Comparison of ENCODE assay signal across 12 mouse cellular contexts in the genomic region with DNA sequence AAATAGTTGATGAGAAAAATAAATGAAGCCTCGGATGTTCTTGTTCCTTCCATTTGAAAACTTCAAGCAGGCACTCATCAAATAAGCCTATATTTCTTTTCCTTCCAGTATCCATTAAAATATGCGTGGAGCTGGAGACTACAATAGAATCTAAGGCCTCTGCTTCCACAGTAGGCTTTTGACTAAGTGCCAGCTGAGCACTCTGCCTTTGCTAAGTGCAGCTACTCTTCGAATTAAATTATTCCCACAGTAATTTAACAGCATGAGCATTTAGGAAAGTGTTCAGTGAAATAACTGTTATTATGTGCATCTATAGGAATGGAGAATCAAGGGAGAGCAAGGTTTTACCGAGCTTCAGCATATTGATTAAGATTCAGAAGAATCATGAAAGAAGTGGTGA.
DNase-seq lines count a peak whose midpoint lies in the region; ATAC-seq and TF ChIP-seq lines count a peak whose summit lies in the region.
"Had no signal": no experiment of that assay in that cellular context is flagged by ENCODE, and none has a peak within 500 bp of the region (broad histone marks: within the 10 kb centered on the region; RNA-seq: fewer than 3 reads in every experiment).

No protein-coding gene starts in this region.

- H3K4me2 ChIP-seq in forebrain, embryonic 11.5 days (ENCODE audit: low read depth, low read length, severe bottlenecking) = no peak overlapping the region
- no peak overlapping the region for H3K4me2 ChIP-seq in midbrain, embryonic 11.5 days
- H3K4me2 ChIP-seq: limb, embryonic 15.5 days had no signal

- H3K9me3 ChIP-seq in forebrain, embryonic 11.5 days (ENCODE audit: control insufficient read depth, low read length) = no peaks in the 10 kb centered on the region
- no peaks in the 10 kb centered on the region for H3K9me3 ChIP-seq in forebrain, embryonic 10.5 days
- H3K9me3 ChIP-seq in midbrain, embryonic 11.5 days (ENCODE audit: control insufficient read depth, low read length) = no peaks in the 10 kb centered on the region
- no peaks in the 10 kb centered on the region for H3K9me3 ChIP-seq in midbrain, embryonic 10.5 days (replicated peaks)
- H3K9me3 ChIP-seq: limb, embryonic 15.5 days had no signal

- H3K36me3 ChIP-seq in forebrain, embryonic 11.5 days (ENCODE audit: control insufficient read depth, insufficient read depth, low read length) = no peaks in the 10 kb centered on the region
- H3K36me3 ChIP-seq in forebrain, embryonic 10.5 days (replicated peaks) = no peaks in the 10 kb centered on the region
- no peaks in the 10 kb centered on the region for H3K36me3 ChIP-seq in midbrain, embryonic 11.5 days (ENCODE audit: control insufficient read depth, insufficient read depth, low read length)
- no peaks in the 10 kb centered on the region for H3K36me3 ChIP-seq in midbrain, embryonic 10.5 days
- H3K36me3 ChIP-seq: G1E; limb, embryonic 15.5 days had no signal

- WGBS in forebrain, embryonic 11.5 days = 38% methylated on average over 4 of the region's 4 CpGs
- 64% methylated on average over 4 of the region's 4 CpGs for WGBS in forebrain, embryonic 10.5 days
- WGBS in midbrain, embryonic 11.5 days = 45% methylated on average over 4 of the region's 4 CpGs
- WGBS in midbrain, embryonic 10.5 days = 62% methylated on average over 4 of the region's 4 CpGs

- no peak for TF ChIP-seq CTCF in layer of hippocampus, adult 2 months (conservative IDR thresholded peaks at IDR 0.05)

- no peak overlapping the region for H3K4me3 ChIP-seq in forebrain, embryonic 11.5 days (ENCODE audit: low read depth, low read length)
- no peak overlapping the region for H3K4me3 ChIP-seq in forebrain, embryonic 10.5 days
- no peak overlapping the region for H3K4me3 ChIP-seq in midbrain, embryonic 11.5 days (ENCODE audit: low read depth, low read length)
- H3K4me3 ChIP-seq in midbrain, embryonic 10.5 days = no peak overlapping the region
- no peak overlapping the region for H3K4me3 ChIP-seq in layer of hippocampus, adult 2 months
- H3K4me3 ChIP-seq: limb, embryonic 15.5 days had no signal

- H3K9ac ChIP-seq in forebrain, embryonic 11.5 days (ENCODE audit: low read length) = no peak overlapping the region
- H3K9ac ChIP-seq in midbrain, embryonic 11.5 days (ENCODE audit: low read length) = no peak overlapping the region
- H3K9ac ChIP-seq: limb, embryonic 15.5 days had no signal

- no peak overlapping the region for H3K27ac ChIP-seq in forebrain, embryonic 11.5 days (ENCODE audit: low read depth, low read length)
- no peak overlapping the region for H3K27ac ChIP-seq in forebrain, embryonic 10.5 days
- no peak overlapping the region for H3K27ac ChIP-seq in midbrain, embryonic 11.5 days (ENCODE audit: low read depth, low read length)
- H3K27ac ChIP-seq in midbrain, embryonic 10.5 days (replicated peaks) = no peak overlapping the region
- H3K27ac ChIP-seq in layer of hippocampus, adult 2 months = peak overlapping the region; percentile 72
- H3K27ac ChIP-seq: limb, embryonic 15.5 days had no signal

- peak; percentile 56; the same call in 1 of the 2 replicates for ATAC-seq in forebrain, embryonic 11.5 days (replicated peaks; ENCODE audit: low FRiP score)
- ATAC-seq in midbrain, embryonic 11.5 days (ENCODE audit: low FRiP score) = peak; percentile 67; the same call in 1 of the 2 replicates
- no peak for ATAC-seq in activated CD4-positive, CD25-positive, alpha-beta regulatory T cell, adult 4 months
- ATAC-seq: lung, postnatal 0 days had no signal

- no peaks in the 10 kb centered on the region for H3K27me3 ChIP-seq in forebrain, embryonic 11.5 days (ENCODE audit: control insufficient read depth, insufficient read depth, low read length)
- no peaks in the 10 kb centered on the region for H3K27me3 ChIP-seq in forebrain, embryonic 10.5 days (ENCODE audit: poor library complexity, severe bottlenecking)
- no peaks in the 10 kb centered on the region for H3K27me3 ChIP-seq in midbrain, embryonic 11.5 days (ENCODE audit: control insufficient read depth, insufficient read depth, low read length)
- H3K27me3 ChIP-seq in midbrain, embryonic 10.5 days (ENCODE audit: low read depth, poor library complexity, severe bottlenecking) = no peaks in the 10 kb centered on the region
- H3K27me3 ChIP-seq: limb, embryonic 15.5 days had no signal

- no peak for DNase-seq in forebrain, embryonic 11.5 days (ENCODE audit: low spot score)
- no peak for DNase-seq in forebrain, embryonic 10.5 days (ENCODE audit: extremely low spot score, low spot score)
- no peak for DNase-seq in midbrain, embryonic 11.5 days (ENCODE audit: low spot score, missing footprints)
- DNase-seq in midbrain, embryonic 10.5 days (ENCODE audit: low spot score) = no peak
- peak; percentile 10 to 17 for DNase-seq in layer of hippocampus, adult 2 months (ENCODE audit: low spot score in 2 of 2)
- DNase-seq in right cerebral cortex, postnatal 10 days (ENCODE audit: low spot score in 2 of 2) = peak; percentile 30 to 37
- no peak for DNase-seq in adrenal gland, postnatal 25 days
- DNase-seq: cerebellum, adult 11 months had no signal

- H3K4me1 ChIP-seq in forebrain, embryonic 11.5 days (replicated peaks; ENCODE audit: control insufficient read depth, insufficient read depth, low read length) = no peaks in the 10 kb centered on the region
- H3K4me1 ChIP-seq in forebrain, embryonic 10.5 days = peaks cover 5% of the 10 kb centered on the region
- 0 out of 2 replicates have a peak, but pooled peaks cover 2% of the 10 kb centered on the region for H3K4me1 ChIP-seq in midbrain, embryonic 11.5 days (ENCODE audit: control insufficient read depth, insufficient read depth, low read length)
- peaks cover 12% of the 10 kb centered on the region; the same call in 1 of the 2 replicates for H3K4me1 ChIP-seq in midbrain, embryonic 10.5 days
- H3K4me1 ChIP-seq: limb, embryonic 15.5 days had no signal

Comparison
In these comparisons a context has a peak if more than half of its experiments do, and no peak if none do; other contexts are left out.
1. DNase-seq: peak in layer of hippocampus, adult 2 months (2 of 2) and right cerebral cortex, postnatal 10 days (2 of 2); none in forebrain, embryonic 11.5 days (single experiment), forebrain, embryonic 10.5 days (single experiment), midbrain, embryonic 11.5 days (single experiment), midbrain, embryonic 10.5 days (single experiment) and adrenal gland, postnatal 25 days (single experiment).